Mouse (Mus musculus) right cerebral cortex, adult 2 months (tissue): ENCODE measurements around the gene Hnrnpa0.

Experiments
- DNase-seq, 2 experiments: peaks; one replicate each; pipeline ENCODE4 v3.0.0; 2021 to 2022; ENCODE audit warnings: low spot score in 2 of 2

Gene Hnrnpa0

DNA sequence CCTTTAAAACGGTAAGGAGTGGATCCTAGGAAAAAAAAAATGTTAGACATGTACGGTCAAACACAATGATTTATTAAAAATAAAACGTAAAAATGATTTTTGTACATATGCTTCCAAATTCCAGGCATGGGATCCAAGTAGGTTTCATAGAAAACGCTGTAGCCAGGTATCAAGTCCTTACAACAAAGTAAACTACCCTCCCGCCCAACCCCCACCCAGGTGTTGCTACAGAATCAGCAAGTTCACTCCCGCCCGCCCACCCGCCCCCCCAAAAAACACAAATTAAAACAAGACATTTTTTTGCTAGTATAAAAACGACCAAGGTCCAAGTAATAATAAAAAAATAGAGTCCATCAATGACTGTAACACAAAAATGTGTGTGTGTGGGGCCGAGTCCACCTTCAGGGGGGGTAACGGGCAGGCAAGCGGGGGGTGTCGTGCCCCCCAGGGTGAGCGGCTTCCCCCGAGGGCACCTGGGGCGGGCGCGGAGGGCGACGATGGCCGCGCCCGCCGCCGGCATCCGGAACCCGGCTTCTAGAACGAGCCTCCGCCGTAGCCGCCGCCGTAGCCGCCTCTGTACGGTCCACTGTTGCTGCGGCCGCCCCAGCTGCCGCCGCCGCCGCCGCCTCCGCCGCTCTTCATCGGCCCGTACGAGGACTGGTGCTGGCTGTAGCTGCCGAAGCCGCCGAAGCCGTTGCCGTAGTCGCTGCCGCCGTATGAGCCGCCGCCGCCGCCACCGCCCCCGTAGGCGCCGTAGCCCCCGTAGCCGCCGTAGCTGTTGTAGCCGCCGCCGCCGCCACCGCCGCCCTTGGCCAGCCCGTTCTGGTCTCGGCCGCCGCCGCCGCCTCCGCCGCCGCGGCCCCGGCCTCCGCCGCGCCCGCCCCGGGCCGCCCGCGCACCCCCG lies 1.2 kb downstream of the Hnrnpa0 start:
- DNase-seq, result no peak

DNA sequence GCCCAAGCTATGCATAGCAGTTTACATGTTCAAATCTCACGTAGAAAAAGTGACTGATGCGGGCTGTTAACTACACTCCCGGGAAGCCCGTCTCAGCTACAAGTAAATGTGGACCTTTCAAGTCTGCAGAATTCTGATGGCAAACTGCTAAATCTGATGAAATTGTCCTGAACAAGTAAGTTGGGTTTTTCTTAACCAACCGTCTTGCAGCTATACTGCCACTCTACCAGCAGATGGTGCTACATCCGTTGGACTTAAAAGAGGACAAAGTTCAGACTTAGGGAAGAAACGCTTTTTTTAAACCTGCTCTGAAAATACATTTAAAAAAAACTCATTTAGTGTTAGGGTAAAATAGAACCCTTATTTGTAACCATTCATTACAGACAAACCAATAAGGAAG lies 2.2 kb downstream of the Hnrnpa0 start:
- peak in 1 of 2 experiments; percentile 37 for DNase-seq

DNA sequence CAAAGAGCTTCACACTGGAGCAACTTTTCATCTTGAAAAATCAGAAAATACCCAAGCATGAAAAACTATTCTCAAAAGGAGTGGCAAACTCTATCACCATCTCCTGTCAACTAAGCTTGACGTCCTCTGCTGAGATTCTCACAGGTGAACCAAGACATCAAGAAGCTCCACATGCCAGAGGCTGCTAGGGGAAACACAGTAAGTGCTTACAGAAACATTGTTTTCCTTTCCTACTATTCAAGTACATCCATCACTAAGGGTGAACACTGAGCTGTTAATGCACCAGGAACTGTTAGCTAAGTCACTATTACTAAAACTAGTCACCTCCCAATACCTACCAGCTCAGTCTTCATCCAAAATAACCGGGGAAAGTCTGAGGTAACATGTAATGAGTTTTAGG lies 3.4 kb downstream of the Hnrnpa0 start:
- no peak for DNase-seq

DNA sequence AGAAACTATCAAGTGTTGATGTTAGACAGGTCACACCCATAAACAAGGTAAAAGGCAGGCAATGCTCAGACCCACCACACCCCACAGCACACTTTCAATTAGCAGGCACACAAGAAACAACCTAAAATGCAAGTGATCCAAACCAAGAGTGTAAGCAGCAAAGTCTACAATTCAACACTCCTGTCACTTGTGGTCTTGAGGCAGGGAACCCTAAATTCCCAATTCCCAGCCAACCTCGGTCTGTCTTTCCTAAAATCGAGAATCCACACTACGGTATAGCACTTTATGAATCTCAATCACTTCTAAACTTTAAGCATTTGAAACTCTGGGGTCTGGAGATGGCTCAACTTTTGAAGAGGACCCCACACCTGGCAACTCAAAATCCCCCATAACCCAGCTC lies 4.1 kb downstream of the Hnrnpa0 start:
- DNase-seq, result no peak

DNA sequence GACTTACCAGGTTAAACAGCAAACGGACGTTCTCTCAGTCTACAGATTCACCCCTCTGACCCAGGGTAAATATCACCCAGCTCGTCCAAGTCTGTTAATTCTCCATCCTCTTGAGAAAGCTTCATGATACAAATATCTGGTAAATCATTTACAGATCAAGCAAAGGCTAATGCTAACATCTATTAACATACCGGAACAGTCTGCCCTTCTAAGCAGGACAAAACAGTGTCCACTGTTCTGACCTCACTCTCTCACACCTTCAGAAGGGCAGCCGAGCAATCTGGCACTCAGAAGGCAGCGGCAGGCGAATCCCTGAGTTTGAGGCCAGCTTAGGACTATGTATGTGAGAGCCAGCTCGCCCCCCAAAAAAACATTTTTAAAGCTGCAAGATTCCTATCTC lies 5.0 kb downstream of the Hnrnpa0 start:
- no peak for DNase-seq

DNA sequence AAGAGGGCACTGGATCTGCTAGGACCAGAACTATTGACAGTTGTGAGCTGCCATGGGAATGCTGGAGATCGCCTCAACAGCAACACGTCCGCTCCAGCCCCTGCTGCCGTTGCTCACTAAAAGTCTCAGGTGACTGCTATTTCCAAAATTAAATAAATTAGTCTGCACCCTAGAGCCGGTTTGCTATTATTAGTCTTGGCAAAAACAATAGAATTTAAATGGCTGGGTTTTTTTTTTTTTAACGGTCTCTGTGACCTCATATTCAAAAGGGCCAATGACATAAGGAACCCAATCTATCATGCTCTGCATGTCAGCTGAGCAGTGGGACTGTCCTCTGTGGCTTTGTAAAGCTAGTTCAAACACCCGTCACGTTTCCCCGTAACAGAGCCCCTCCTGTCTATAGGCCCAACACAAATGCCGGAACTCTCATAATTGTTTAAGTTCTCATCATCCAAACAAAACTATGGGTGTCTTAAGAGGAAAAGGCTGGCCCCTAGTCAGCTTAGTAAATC lies 5.5 kb downstream of the Hnrnpa0 start:
- DNase-seq, result no peak

DNA sequence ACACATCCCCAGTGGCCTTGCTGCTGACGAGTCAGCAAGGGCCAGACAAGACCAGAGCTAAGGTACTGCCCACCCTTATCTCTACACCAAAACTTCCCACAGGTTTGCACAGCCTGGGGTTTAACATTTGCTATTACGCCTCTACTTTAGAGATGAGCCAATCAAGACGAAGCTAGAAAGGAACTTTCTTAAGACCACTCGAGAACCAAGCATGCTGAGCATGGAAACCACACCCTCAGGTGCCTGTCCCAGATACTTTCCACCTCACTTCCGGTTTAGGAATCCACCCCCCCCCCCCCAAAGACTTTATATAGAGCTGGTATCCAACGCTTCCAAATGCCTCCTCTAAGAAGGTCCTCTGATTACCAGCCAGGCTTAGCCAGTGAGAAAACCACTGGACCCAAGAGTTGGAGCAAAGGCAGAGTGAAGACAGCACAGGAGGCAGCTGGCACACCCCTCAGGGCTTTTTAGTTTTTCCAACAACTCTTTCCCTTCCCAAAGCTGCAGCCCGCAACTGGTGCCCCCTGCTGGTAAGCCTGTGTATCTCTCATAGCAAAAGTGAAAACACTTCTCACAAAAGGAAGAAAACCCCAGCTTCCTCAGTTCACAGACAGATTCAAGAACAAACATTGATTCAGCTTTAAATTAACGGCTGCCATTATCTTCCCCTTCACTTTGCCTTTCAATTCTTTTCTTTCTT lies 10.9 kb downstream of the Hnrnpa0 start:
- DNase-seq, result peak in 1 of 2 experiments; percentile 43

DNA sequence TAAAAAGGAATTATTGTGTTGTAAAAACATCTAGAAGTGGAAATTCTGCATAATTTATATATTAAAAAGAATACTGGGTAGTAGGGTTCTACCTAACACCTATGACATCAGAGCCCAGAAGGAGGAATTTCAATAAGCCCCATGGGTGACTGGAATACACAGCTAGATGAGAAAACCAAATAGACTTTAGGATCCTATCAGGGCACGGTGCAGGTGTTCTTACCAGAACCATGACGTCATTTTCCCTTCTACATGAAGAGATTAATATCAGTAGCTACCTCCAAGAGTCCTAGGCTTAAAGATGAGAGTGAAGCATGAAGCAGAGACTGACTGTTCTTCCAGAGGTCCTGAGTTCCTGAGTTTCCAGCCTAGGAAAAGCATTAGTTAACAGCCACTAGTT lies 11.6 kb downstream of the Hnrnpa0 start:
- DNase-seq, result no peak

DNA sequence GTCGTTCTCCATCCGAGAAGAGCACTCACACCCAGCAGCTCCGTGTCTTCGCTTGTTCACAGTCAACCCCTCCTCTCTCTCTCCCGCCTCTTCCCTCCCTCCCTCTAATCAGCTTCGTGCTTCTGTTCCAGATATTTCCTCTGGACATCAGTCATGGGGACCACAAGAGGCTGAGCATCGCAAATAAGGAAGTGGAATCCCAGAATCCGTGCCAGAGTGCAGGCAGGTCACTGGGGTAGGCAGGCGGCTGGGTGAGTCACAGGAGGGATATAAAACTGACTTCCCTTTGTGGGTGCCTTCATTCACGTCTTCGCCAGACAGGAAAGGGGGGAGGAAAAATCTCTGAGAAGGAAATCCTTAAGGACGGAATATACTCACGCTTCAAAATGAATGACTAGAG lies 13.1 kb downstream of the Hnrnpa0 start:
- no peak for DNase-seq

DNA sequence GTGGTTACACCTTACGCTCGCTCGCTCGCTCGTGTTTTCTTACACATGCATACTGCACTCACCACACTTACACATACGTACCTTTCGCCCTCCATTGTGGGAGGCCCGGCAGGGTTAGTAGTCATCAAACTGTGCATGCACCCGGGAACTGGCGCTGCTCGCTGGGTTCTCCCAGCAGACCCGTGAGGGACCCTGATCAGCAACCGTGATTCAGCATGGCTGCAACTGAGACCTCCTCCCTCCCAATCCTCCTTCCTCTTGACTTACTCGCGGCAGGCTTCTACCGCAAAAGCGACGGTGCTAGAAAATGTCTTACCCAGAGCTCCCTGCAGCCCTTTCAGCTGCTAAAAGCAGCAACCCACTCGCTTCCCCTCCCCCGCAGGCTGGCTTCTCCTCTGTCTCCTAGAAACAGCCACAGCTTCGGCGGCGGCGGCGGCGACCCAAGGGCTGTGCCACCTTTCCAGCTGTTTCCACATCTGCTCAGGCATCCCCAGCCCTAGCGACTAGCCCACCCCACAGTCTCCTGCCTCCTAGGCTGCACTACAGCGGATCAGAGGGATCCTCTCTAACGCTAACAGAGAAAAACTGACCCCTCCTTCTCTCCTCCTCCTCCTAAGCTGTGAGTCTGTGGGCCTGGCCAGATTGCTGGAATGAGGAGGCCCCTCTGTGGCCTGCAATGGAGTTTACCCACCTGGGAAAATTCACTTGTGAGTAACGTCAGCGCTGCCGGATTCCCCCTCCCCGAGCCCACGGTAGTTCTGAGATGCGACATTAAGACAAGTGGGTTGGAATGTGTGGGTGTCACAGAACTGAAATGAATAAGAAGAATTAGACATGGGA lies 15.1 kb downstream of the Hnrnpa0 start, which contains the start of gene Klhl3:
Gene Klhl3 (minus strand): TSS at position 532 of the 840 bp plus-strand sequence.
- DNase-seq, result peak; percentile 88 to 90

DNA sequence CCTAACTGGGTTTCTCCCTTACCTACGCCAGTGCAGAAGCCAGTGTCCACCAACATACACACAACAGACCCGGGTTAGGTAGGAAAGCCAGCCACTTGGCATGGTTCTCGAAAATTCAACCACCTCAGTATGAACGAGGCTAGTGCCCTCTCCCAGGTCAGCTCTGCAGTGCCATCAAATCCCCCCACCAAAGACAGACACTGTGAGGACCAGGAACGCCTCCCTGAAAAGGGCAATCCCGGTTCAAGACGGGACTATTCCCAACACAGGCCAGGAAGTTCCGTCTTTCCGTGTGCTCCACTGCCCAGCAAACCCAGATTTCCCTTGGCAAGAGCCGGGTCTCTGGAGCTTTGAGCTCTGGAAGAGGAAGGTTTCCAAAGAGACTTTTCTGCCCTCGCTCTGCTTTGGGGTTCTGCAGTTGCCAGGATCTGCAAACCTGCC lies 15.7 kb downstream of the Hnrnpa0 start:
- peak in 1 of 2 experiments; percentile 24 for DNase-seq

DNA sequence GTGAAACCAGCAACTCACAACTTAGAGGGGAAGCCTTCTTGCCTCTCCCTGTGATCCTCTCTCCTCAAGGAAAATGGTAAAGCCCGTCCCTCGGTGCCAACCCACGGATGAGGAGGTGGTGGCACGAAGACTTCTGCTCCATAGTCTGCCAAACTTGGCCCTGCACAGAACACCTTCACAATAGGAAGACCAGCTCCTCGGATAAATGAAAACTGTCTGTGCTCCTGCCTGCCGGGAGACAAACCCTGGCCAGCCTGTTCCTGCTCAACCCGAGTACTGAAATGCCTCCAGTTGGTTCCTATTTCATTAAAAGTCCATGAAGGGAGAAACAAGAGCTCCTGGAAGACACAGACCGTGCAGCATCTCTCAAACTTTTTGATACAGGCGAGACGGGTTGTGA lies 16.2 kb downstream of the Hnrnpa0 start:
- peak; percentile 59 to 70 for DNase-seq

DNA sequence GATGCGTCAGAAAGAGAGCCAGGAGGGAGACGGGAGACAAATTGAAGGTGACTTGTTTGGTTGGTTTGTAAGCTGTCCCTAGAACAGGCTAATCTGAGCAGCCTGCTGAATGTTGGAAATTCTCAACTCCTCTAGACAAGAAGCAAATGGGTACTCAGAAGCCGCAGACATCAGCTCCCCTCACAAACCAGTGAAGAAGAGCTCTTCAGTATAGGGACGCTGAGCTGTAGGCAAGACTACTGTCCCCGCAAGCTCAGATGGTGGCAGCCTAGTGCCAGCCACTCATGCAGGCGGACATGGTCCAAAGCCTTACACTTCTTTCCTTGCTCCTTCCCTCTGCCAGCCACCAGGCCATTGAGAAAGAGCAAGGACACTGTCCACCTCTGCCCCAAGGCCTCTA lies 17.1 kb downstream of the Hnrnpa0 start:
- DNase-seq, result peak; percentile 38 to 57

DNA sequence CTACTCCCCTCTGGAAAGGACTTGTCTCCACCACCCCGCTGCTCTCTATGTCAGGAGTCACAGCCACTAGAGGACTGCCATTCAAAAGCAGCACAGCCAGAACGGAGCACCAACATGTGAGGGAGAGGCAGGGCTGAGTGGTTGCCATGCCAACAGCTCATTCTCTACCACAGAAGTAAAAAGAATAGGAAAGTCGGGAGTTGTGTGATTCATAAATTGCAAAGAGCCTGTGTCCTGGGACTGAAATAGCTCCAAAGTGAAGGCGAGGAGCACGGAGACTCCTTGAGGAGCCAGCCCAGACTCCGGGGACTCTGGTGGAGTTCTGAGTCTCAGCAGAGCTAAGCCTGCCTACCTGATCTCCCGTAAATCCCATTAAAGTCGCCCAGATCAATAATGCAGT lies 37.7 kb downstream of the Hnrnpa0 start:
- DNase-seq, result peak; percentile 73 to 81

DNA sequence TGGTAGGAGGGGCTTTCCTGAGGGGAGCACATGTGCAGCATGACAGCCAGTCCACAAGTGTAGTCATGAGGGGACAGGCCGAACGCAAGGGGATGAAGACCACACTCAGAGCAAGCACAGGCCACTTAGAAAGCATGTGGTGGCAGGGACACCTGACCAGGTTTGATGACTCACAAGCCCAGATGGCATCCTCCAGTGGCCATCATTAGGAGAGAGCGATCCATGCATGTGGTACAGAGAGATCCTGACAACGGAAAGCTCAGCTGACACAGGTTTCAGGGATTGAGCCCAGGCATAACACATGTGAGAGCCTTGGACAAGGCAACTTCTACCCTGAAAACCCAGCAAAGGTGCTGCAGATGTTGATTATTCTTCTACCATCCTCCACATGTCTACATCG lies 44.0 kb downstream of the Hnrnpa0 start:
- no peak for DNase-seq

DNA sequence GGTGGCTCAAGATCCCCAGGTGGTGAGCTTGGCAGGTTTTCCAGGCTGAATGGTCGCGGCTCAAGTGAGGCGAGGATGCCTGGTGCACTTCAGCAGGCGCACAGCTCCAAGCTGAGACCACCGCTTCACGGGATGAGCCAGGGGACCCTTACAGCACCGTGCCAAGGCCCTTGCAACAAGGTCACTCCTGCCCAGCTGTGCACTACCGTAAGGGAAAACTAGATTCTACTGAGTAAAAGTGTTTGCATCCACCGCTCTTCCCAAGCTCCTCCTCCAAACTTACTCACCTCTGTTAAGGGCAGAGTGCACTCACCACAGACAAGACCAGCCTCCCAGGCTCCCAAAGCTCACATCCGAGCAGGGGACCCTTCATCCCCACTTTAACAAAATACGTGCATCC lies 44.8 kb downstream of the Hnrnpa0 start:
- DNase-seq, result no peak

DNA sequence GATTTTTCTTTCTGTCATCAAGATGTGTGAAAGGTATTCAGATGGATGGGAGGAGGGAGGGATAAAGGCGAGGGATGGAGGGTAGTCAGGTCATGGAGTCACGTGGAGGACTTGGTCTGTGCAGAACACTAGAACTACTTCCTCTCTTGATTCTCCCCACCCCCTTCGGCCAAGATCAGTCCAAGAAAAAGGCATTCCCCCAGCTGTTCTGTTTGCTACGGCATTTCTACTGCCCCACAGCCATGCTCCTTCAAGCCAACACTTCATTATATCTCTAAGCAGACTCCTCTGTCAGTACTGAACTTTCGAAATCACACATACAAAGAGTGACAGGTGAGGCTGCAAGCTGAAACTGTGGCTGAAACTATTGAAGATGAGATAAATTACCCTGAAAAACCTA lies 45.3 kb downstream of the Hnrnpa0 start:
- no peak for DNase-seq

DNA sequence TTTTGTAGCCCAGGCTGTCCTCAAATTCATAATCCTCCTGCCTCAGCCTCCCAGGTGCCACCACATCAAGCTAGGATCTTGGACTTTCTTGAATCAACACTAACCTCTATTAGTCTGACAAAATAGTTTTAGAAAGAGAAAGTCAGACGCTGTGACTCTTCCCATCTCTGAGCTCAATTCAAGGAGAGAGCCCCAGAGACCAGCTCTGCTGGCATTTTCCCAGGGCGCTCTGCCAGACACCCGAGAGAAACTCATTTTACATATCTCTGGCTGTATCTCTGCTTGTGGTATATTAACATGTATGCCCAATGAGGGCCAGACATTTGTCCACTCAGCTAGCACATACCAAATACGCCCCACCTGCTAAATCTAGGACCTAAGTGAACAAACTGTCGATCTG lies 50.0 kb downstream of the Hnrnpa0 start:
- DNase-seq, result no peak
